Mouse (Mus musculus): ENCODE results near the gene Rtf2. TPM values are rescaled to one million over a fixed set of nuclear protein-coding genes. Genes with fewer than 3 reads are reported as not detected.
A peak's percentile ranks its signal among the peaks of the same experiment; 100 is the strongest.

The Rtf2 gene
- 69.8 and 73.7 TPM in 2 replicates for polyA plus RNA-seq (2015; fragmentation: Nextera tagmentation; extraction: Ambion mirVana)

- WGBS: 2% methylated on average over 35 of the region's 35 CpGs
- Histone ChIP-seq H3K27ac (ENCODE audit: low read length) (peak within 1 kb of the TSS; percentile 78), H3K4me1 (ENCODE audit: control insufficient read depth, insufficient read depth, low read length) (peaks cover 9% of the 10 kb centered on the region)
Observed at GRCm38 (mm10) chr2:172439843-172440639, at the start of gene Rtf2. Gene Rtf2, plus strand, starts transcription at chr2:172440556.

GRCm38 (mm10) chr2:172392041-172392521, 48.3 kb upstream of the Rtf2 start:
- 49% methylated on average over 10 of the region's 10 CpGs for WGBS
- H3K4me3 ChIP-seq (replicated peaks; ENCODE audit: low read length): no peak overlapping the region
- H3K4me2 ChIP-seq (ENCODE audit: low read depth, low read length): no peak overlapping the region
- H3K9me3 ChIP-seq (replicated peaks; ENCODE audit: control insufficient read depth, low read length): no peaks in the 10 kb centered on the region
- ATAC-seq (ENCODE audit: insufficient read depth, low FRiP score): peak; percentile 47; the same call in 1 of the 2 replicates
- H3K4me1 ChIP-seq (ENCODE audit: control insufficient read depth, insufficient read depth, low read length): 0 out of 2 replicates have a peak, but pooled peaks cover 3% of the 10 kb centered on the region
- H3K27me3 ChIP-seq (ENCODE audit: control insufficient read depth, insufficient read depth, low read length): no peaks in the 10 kb centered on the region
- H3K36me3 ChIP-seq (ENCODE audit: control insufficient read depth, insufficient read depth, low read length): no peaks in the 10 kb centered on the region
- no peak overlapping the region for H3K9ac ChIP-seq (ENCODE audit: low read length)
- no peak overlapping the region for H3K27ac ChIP-seq (ENCODE audit: low read length)

More at GRCm38 (mm10) chr2:172439843-172440639, at the start of gene Rtf2:
- H3K4me3 ChIP-seq (replicated peaks; ENCODE audit: low read length): peak within 1 kb of the TSS; percentile 87
- H3K9me3 ChIP-seq (replicated peaks; ENCODE audit: control insufficient read depth, low read length): no peaks in the 10 kb centered on the region
- H3K27me3 ChIP-seq (ENCODE audit: control insufficient read depth, insufficient read depth, low read length): no peaks in the 10 kb centered on the region
- H3K9ac ChIP-seq (ENCODE audit: low read length): peak within 1 kb of the TSS; percentile 82
- H3K4me2 ChIP-seq (ENCODE audit: low read depth, low read length): peak within 1 kb of the TSS; percentile 74
- H3K36me3 ChIP-seq (ENCODE audit: control insufficient read depth, insufficient read depth, low read length): no peaks in the 10 kb centered on the region
- peak; percentile 97 for ATAC-seq (ENCODE audit: insufficient read depth, low FRiP score)

GRCm38 (mm10) chr2:172393391-172394051, 46.8 kb upstream of the Rtf2 start, which contains the start of gene Cass4:
Gene Cass4, plus strand, starts transcription at chr2:172393794.
- Histone ChIP-seq H3K4me3 (replicated peaks; ENCODE audit: low read length) (peak within 1 kb of the TSS; percentile 10; the same call in 1 of the 2 replicates), H3K36me3 (ENCODE audit: control insufficient read depth, insufficient read depth, low read length) (no peaks in the 10 kb centered on the region), H3K27ac (ENCODE audit: low read length) (no peak within 1 kb of the TSS), H3K27me3 (ENCODE audit: control insufficient read depth, insufficient read depth, low read length) (no peaks in the 10 kb centered on the region), H3K4me1 (ENCODE audit: control insufficient read depth, insufficient read depth, low read length) (0 out of 2 replicates have a peak, but pooled peaks cover 3% of the 10 kb centered on the region), H3K9ac (ENCODE audit: low read length) (no peak within 1 kb of the TSS), H3K4me2 (ENCODE audit: low read depth, low read length) (peak within 1 kb of the TSS; percentile 27; the same call in 1 of the 2 replicates), H3K9me3 (replicated peaks; ENCODE audit: control insufficient read depth, low read length) (no peaks in the 10 kb centered on the region)
- WGBS: 23% methylated on average over 13 of the region's 13 CpGs
- peak; percentile 17; the same call in 1 of the 2 replicates for ATAC-seq (ENCODE audit: insufficient read depth, low FRiP score)

- no peak overlapping the region for H3K4me2 ChIP-seq (ENCODE audit: low read depth, low read length)
- no peak overlapping the region for H3K27ac ChIP-seq (ENCODE audit: low read length)
- ATAC-seq (ENCODE audit: insufficient read depth, low FRiP score): no peak
Observed at GRCm38 (mm10) chr2:172394052-172394392, 46.3 kb upstream of the Rtf2 start.

GRCm38 (mm10) chr2:172394671-172395070, 45.7 kb upstream of the Rtf2 start:
- Histone ChIP-seq H3K4me1 (ENCODE audit: control insufficient read depth, insufficient read depth, low read length) (0 out of 2 replicates have a peak, but pooled peaks cover 3% of the 10 kb centered on the region), H3K36me3 (ENCODE audit: control insufficient read depth, insufficient read depth, low read length) (no peaks in the 10 kb centered on the region), H3K4me3 (replicated peaks; ENCODE audit: low read length) (no peak overlapping the region), H3K9ac (ENCODE audit: low read length) (no peak overlapping the region), H3K9me3 (replicated peaks; ENCODE audit: control insufficient read depth, low read length) (no peaks in the 10 kb centered on the region), H3K4me2 (ENCODE audit: low read depth, low read length) (no peak overlapping the region), H3K27me3 (ENCODE audit: control insufficient read depth, insufficient read depth, low read length) (no peaks in the 10 kb centered on the region), H3K27ac (ENCODE audit: low read length) (no peak overlapping the region)
- no peak for ATAC-seq (ENCODE audit: insufficient read depth, low FRiP score)
- WGBS: 70% methylated on average over 4 of the region's 4 CpGs

More at GRCm38 (mm10) chr2:172394052-172394392, 46.3 kb upstream of the Rtf2 start:
- Histone ChIP-seq H3K4me1 (ENCODE audit: control insufficient read depth, insufficient read depth, low read length) (0 out of 2 replicates have a peak, but pooled peaks cover 3% of the 10 kb centered on the region), H3K36me3 (ENCODE audit: control insufficient read depth, insufficient read depth, low read length) (no peaks in the 10 kb centered on the region), H3K9me3 (replicated peaks; ENCODE audit: control insufficient read depth, low read length) (no peaks in the 10 kb centered on the region), H3K9ac (ENCODE audit: low read length) (no peak overlapping the region), H3K4me3 (replicated peaks; ENCODE audit: low read length) (peak overlapping the region; percentile 10; the same call in 1 of the 2 replicates), H3K27me3 (ENCODE audit: control insufficient read depth, insufficient read depth, low read length) (no peaks in the 10 kb centered on the region)
- WGBS: 65% methylated on average over 2 of the region's 2 CpGs

- no peaks in the 10 kb centered on the region for H3K9me3 ChIP-seq (replicated peaks; ENCODE audit: control insufficient read depth, low read length)
- 31% methylated on average over 9 of the region's 9 CpGs for WGBS
- H3K9ac ChIP-seq (ENCODE audit: low read length): no peak overlapping the region
- no peak overlapping the region for H3K4me3 ChIP-seq (replicated peaks; ENCODE audit: low read length)
- no peak for ATAC-seq (ENCODE audit: insufficient read depth, low FRiP score)
- H3K4me1 ChIP-seq (ENCODE audit: control insufficient read depth, insufficient read depth, low read length): 0 out of 2 replicates have a peak, but pooled peaks cover 3% of the 10 kb centered on the region
- no peak overlapping the region for H3K27ac ChIP-seq (ENCODE audit: low read length)
- H3K27me3 ChIP-seq (ENCODE audit: control insufficient read depth, insufficient read depth, low read length): no peaks in the 10 kb centered on the region
- no peak overlapping the region for H3K4me2 ChIP-seq (ENCODE audit: low read depth, low read length)
- H3K36me3 ChIP-seq (ENCODE audit: control insufficient read depth, insufficient read depth, low read length): no peaks in the 10 kb centered on the region
Observed at GRCm38 (mm10) chr2:172395961-172396360, 44.4 kb upstream of the Rtf2 start.

- Histone ChIP-seq H3K4me2 (ENCODE audit: low read depth, low read length) (no peak overlapping the region), H3K4me3 (replicated peaks; ENCODE audit: low read length) (no peak overlapping the region), H3K27ac (ENCODE audit: low read length) (no peak overlapping the region), H3K9ac (ENCODE audit: low read length) (no peak overlapping the region), H3K36me3 (ENCODE audit: control insufficient read depth, insufficient read depth, low read length) (no peaks in the 10 kb centered on the region), H3K27me3 (ENCODE audit: control insufficient read depth, insufficient read depth, low read length) (no peaks in the 10 kb centered on the region), H3K4me1 (ENCODE audit: control insufficient read depth, insufficient read depth, low read length) (no peaks in the 10 kb centered on the region), H3K9me3 (replicated peaks; ENCODE audit: control insufficient read depth, low read length) (no peaks in the 10 kb centered on the region)
- 20% methylated on average over 9 of the region's 9 CpGs for WGBS
- ATAC-seq (ENCODE audit: insufficient read depth, low FRiP score): 0 out of 2 replicates have a peak, but pooled peaks have one; percentile 17
Observed at GRCm38 (mm10) chr2:172399901-172400300, 40.5 kb upstream of the Rtf2 start.

DNA sequence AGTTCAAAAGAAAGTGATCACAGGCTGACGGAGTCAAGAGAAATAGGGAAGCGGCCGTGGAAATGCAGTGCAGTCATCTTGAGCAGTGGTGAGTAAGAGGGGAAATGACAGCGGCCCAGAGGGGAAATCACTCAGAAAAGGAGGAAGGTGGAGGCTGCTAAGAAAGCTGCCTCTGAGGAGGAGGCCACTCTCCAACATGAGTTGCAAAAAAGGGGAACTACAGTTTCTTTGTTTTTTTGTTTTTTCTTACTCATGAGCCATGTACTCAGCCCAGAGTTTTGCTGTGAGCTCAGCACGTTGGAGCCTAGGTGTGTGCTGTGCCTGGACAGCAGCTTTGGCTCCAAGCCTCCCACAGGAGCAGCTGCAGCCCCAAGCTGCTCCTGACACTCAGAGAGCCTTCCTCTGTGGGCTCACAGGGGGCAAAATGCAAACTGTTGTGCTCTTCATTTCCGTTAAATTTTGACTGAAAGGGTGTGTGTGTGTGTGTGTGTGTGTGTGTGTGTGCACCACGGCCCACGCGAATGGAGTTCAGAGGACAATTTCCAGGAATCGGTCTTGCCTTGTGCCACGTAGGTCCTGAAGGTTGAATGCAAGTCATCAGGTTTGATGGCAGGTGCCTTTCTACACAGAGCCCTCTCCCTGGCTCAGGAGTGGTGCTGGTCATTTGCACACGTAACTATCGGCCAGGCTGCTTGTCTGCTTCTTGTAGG, 39.1 kb upstream of the Rtf2 start:
- Histone ChIP-seq H3K9me3 (replicated peaks; ENCODE audit: control insufficient read depth, low read length) (no peaks in the 10 kb centered on the region), H3K36me3 (ENCODE audit: control insufficient read depth, insufficient read depth, low read length) (no peaks in the 10 kb centered on the region), H3K4me3 (replicated peaks; ENCODE audit: low read length) (no peak overlapping the region), H3K27ac (ENCODE audit: low read length) (peak overlapping the region; percentile 21; the same call in 1 of the 2 replicates), H3K27me3 (ENCODE audit: control insufficient read depth, insufficient read depth, low read length) (no peaks in the 10 kb centered on the region), H3K4me2 (ENCODE audit: low read depth, low read length) (no peak overlapping the region), H3K9ac (ENCODE audit: low read length) (no peak overlapping the region), H3K4me1 (ENCODE audit: control insufficient read depth, insufficient read depth, low read length) (no peaks in the 10 kb centered on the region)
- WGBS: 66% methylated on average over 13 of the region's 13 CpGs
- ATAC-seq (ENCODE audit: insufficient read depth, low FRiP score): no peak

Measured in stomach, embryonic 16.5 days (tissue).